ENCODE assay signal across 9 mouse cellular contexts in the genomic region with DNA sequence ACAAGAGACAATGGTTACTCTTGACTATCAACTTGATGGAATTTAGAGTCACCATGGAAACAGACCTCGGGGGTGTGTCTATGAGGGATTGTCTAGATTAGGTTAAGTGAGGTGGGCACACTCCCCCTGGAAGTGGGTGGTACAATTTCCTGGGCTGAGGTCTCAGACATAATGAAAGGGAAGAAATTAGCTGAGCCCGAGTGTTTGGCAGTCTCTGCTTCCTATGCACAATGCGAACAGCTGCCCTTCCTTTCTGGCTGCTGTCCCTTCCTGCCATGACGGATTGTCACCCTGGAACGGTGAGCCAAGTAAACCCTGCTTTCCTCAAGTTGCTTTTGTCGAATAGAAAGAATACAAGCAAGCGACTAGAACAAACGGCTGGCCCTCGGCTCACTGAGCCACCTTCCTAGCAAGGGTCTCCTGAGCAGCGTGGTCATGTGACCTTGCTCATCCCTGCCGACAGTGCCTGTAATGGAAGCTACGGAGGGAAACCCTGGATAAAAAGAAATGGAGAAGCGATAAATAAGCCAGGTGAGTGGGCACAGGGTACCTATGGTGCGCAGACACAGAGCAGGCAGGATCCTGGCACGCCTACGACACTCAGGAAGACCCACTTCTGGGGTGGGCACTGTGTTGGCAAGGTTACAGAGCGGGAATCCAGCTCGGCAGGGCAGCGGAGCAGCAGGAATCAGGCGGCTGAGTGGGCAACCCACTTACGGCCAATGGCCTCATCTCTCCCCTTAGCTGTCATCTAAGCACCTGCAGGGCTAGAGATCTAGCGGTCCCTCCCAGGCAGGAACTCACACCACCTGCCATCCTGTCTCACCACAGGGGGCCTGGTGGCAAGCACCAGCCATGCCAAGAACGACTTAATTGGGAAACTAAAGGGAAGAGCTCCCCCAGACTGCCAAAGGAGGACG.
A peak's percentile ranks its signal among the peaks of the same experiment; 100 is the strongest.
DNase-seq lines count a peak whose midpoint lies in the region; ATAC-seq and TF ChIP-seq lines count a peak whose summit lies in the region.
"Had no signal": no experiment of that assay in that cellular context is flagged by ENCODE, and none has a peak within 500 bp of the region (broad histone marks: within the 10 kb centered on the region; RNA-seq: fewer than 3 reads in every experiment).

No protein-coding gene starts in this region.

- DNase-seq in heart, adult 18-20 months: peak; percentile 17 to 43
- DNase-seq in cerebellum, adult 11 months: peak; percentile 94
- peak; percentile 86 for DNase-seq in forebrain, postnatal 0 days
- peak; percentile 42 to 43 for DNase-seq in layer of hippocampus, adult 8-10 months (ENCODE audit: low spot score in 2 of 2)
- DNase-seq in ovary, postnatal 14 days (ENCODE audit: low spot score): no peak

- no peaks in the 10 kb centered on the region for H3K36me3 ChIP-seq in heart, embryonic 11.5 days (ENCODE audit: control insufficient read depth, insufficient read depth, low read length)
- H3K36me3 ChIP-seq in forebrain, postnatal 0 days (ENCODE audit: insufficient read depth): no peaks in the 10 kb centered on the region
- H3K36me3 ChIP-seq in midbrain, embryonic 16.5 days (ENCODE audit: control insufficient read depth, insufficient read depth, low read length): no peaks in the 10 kb centered on the region
- H3K36me3 ChIP-seq: embryonic facial prominence, embryonic 13.5 days had no signal

- no peaks in the 10 kb centered on the region for H3K9me3 ChIP-seq in heart, embryonic 11.5 days (replicated peaks; ENCODE audit: control insufficient read depth, low read length)
- H3K9me3 ChIP-seq in forebrain, postnatal 0 days (ENCODE audit: low read length): no peaks in the 10 kb centered on the region
- no peaks in the 10 kb centered on the region for H3K9me3 ChIP-seq in midbrain, embryonic 16.5 days (replicated peaks; ENCODE audit: control insufficient read depth, low read length, poor library complexity, severe bottlenecking)
- H3K9me3 ChIP-seq: embryonic facial prominence, embryonic 13.5 days had no signal

- no peak overlapping the region for H3K9ac ChIP-seq in heart, embryonic 11.5 days (ENCODE audit: low read depth, low read length)
- peak overlapping the region; percentile 4; the same call in 1 of the 2 replicates for H3K9ac ChIP-seq in forebrain, postnatal 0 days
- peak overlapping the region; percentile 52; the same call in 1 of the 2 replicates for H3K9ac ChIP-seq in midbrain, embryonic 16.5 days (ENCODE audit: low read depth, low read length)
- H3K9ac ChIP-seq: embryonic facial prominence, embryonic 13.5 days had no signal

- H3K4me3 ChIP-seq in heart, embryonic 11.5 days (ENCODE audit: low read depth, low read length): no peak overlapping the region
- peak overlapping the region; percentile 11; the same call in 1 of the 2 replicates for H3K4me3 ChIP-seq in forebrain, postnatal 0 days (ENCODE audit: low read depth, low read length)
- H3K4me3 ChIP-seq in midbrain, embryonic 16.5 days (ENCODE audit: low read depth, low read length): peak overlapping the region; percentile 5; the same call in 1 of the 2 replicates
- H3K4me3 ChIP-seq: embryonic facial prominence, embryonic 13.5 days had no signal

- TF ChIP-seq CTCF in forebrain, postnatal 0 days (IDR thresholded peaks at IDR 0.05; ENCODE audit: low read depth): peak; percentile 50

- 65% methylated on average over 24 of the region's 24 CpGs for WGBS in heart, embryonic 11.5 days (ENCODE audit: insufficient replicate concordance)
- 17% methylated on average over 24 of the region's 24 CpGs for whole genome bisulfite sequencing in forebrain, postnatal 0 days
- WGBS in midbrain, embryonic 16.5 days: 22% methylated on average over 24 of the region's 24 CpGs

- ATAC-seq in heart, embryonic 11.5 days (replicated peaks; ENCODE audit: insufficient number of reproducible peaks, low FRiP score, low TSS enrichment): no peak
- peak; percentile 89 for ATAC-seq in forebrain, postnatal 0 days
- ATAC-seq in midbrain, embryonic 16.5 days: peak; percentile 78
- no peak for ATAC-seq in inflammation-experienced regulatory T-cells, adult 6 months

- H3K27me3 ChIP-seq in heart, embryonic 11.5 days (ENCODE audit: control insufficient read depth, insufficient read depth, low read length): no peaks in the 10 kb centered on the region
- no peaks in the 10 kb centered on the region for H3K27me3 ChIP-seq in forebrain, postnatal 0 days (ENCODE audit: insufficient read depth, low read length)
- H3K27me3 ChIP-seq in midbrain, embryonic 16.5 days (ENCODE audit: control insufficient read depth, insufficient read depth, low read depth, low read length): no peaks in the 10 kb centered on the region
- H3K27me3 ChIP-seq: embryonic facial prominence, embryonic 13.5 days had no signal

- H3K4me1 ChIP-seq in heart, embryonic 11.5 days (ENCODE audit: control insufficient read depth, insufficient read depth, low read length): no peaks in the 10 kb centered on the region
- peaks cover 22% of the 10 kb centered on the region for H3K4me1 ChIP-seq in forebrain, postnatal 0 days (ENCODE audit: insufficient read depth)
- peaks cover 19% of the 10 kb centered on the region for H3K4me1 ChIP-seq in midbrain, embryonic 16.5 days (ENCODE audit: control insufficient read depth, insufficient read depth, low read length)

- no peak overlapping the region for H3K4me2 ChIP-seq in heart, embryonic 11.5 days
- peak overlapping the region; percentile 39 for H3K4me2 ChIP-seq in forebrain, postnatal 0 days (ENCODE audit: low read depth)
- H3K4me2 ChIP-seq in midbrain, embryonic 16.5 days (ENCODE audit: low read length): peak overlapping the region; percentile 49
- H3K4me2 ChIP-seq: embryonic facial prominence, embryonic 13.5 days had no signal

- no peak overlapping the region for H3K27ac ChIP-seq in heart, embryonic 11.5 days (ENCODE audit: low read depth, low read length)
- peak overlapping the region; percentile 86 for H3K27ac ChIP-seq in forebrain, postnatal 0 days (ENCODE audit: low read depth, low read length)
- peak overlapping the region; percentile 77 for H3K27ac ChIP-seq in midbrain, embryonic 16.5 days (ENCODE audit: low read length)
- H3K27ac ChIP-seq: embryonic facial prominence, embryonic 13.5 days had no signal

Comparison
In these comparisons a context has a peak if more than half of its experiments do, and no peak if none do; other contexts are left out.
1. ATAC-seq: peak in forebrain, postnatal 0 days (single experiment) and midbrain, embryonic 16.5 days (single experiment); none in heart, embryonic 11.5 days (single experiment) and inflammation-experienced regulatory T-cells, adult 6 months (single experiment).